Mouse (Mus musculus): ENCODE measurements around the gene Naxd. TPM values are rescaled to one million over a fixed set of nuclear protein-coding genes. Genes with fewer than 3 reads are reported as not detected.

Naxd gene
- total RNA-seq, 1 experiment from 2014 or later: 27.9 TPM

GRCm38 (mm10) chr8:11503476-11504232 lies 6.3 kb downstream of the Naxd start:
- no peak for ATAC-seq (replicated peaks; ENCODE audit: insufficient number of reproducible peaks, low FRiP score, low TSS enrichment, poor library complexity, severe bottlenecking)

DNA sequence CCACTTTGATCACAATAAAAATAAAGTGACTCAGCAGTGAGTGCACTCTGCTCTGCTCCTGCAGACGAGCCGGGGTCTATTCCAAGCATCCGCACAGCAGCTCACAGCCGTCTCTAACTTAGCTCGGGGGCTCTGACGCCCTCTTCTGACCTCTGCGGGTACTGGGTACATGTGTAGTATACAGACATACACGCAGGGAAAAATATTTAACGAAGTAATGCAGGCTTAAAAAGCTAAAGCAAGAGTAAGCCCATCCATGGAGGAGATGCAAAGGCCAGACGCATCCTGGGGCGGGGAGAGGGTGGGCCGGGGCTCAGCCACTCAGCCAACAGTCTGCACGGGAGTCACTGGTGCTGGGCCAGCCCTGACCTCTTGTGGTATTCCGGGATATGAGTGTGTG lies 8.8 kb downstream of the Naxd start:
- no peak for ATAC-seq (replicated peaks; ENCODE audit: insufficient number of reproducible peaks, low FRiP score, low TSS enrichment, poor library complexity, severe bottlenecking)

- no peak for ATAC-seq (replicated peaks; ENCODE audit: insufficient number of reproducible peaks, low FRiP score, low TSS enrichment, poor library complexity, severe bottlenecking)
Measured at GRCm38 (mm10) chr8:11506802-11507201, 9.5 kb downstream of the Naxd start.

DNA sequence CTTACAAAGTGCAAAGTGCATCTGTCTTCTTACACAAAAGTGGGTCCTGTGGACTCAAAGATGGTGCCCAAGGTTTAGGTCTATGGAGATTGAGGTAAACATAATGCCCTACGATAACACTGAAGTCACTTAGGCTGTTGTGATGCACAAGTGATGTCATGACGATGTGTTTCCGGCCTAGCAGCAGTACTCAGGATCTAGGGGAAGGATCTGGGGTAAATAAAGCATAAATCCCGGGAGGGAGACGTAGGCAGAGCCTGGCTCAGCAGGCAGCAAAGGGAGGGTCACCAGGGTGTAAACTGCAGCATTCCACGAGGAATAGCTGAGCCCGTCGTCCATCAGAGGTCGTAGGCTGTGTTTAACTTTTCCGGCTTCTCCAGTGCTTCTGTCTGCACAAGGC lies 11.6 kb downstream of the Naxd start:
- no peak for ATAC-seq (replicated peaks; ENCODE audit: insufficient number of reproducible peaks, low FRiP score, low TSS enrichment, poor library complexity, severe bottlenecking)

DNA sequence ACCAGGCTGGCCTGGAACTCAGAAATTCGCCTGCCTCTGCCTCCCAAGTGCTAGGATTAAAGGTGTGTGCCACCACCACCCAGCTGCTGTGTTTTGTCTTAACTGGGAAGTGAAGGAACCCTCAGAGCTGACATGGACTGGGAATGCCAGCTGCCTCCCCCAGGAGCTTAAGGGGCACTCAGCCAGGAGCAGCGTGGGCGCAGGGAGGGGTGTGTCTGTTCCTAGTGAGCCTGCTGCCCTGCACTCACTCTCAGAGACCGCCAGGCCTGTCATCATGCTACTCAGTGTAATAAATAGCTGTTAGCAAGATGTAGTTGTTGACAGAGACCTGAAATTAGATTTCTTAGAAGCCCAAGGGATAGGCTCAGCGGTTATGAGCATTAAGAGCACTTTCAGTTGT lies 13.7 kb downstream of the Naxd start:
- no peak for ATAC-seq (replicated peaks; ENCODE audit: insufficient number of reproducible peaks, low FRiP score, low TSS enrichment, poor library complexity, severe bottlenecking)

DNA sequence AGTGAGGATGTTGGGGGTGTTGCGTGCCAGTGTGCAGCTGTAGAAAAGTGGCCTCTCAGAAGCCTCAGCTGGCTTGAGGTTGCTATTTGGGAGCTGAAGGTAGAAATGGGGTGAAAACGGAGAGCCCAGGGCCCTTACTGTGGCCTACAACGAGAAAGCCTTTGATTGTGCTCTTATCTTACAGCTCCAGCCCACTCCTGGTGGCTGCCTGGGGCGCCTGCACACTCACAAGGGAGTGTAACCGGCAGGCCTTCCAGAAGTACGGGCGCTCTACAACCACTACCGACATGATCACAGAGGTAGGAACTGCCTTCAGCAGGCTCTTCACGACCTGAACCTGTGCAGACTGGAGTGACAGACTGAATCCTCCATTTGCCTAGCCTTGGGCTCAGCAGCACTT lies 15.4 kb downstream of the Naxd start:
- ATAC-seq (replicated peaks; ENCODE audit: insufficient number of reproducible peaks, low FRiP score, low TSS enrichment, poor library complexity, severe bottlenecking): no peak

DNA sequence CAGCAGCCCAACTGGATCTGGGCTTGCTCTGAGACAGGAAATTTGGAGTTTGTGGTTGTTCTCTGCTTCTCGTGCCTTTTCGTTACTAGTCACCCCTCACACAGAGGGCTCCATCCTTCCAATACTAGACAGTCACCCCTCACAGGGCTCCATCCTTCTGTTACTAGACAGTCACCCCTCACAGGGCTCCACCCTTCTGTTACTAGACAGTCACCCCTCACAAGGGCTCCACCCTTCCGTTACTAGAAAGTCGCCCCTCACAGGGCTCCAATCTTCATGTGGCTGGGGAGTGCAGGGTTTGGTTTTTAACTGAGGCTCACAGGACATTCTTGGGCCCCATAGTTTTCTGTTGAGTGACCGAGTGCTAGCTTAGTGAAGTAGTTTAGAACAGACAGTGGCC lies 15.9 kb downstream of the Naxd start:
- ATAC-seq (replicated peaks; ENCODE audit: insufficient number of reproducible peaks, low FRiP score, low TSS enrichment, poor library complexity, severe bottlenecking): no peak

DNA sequence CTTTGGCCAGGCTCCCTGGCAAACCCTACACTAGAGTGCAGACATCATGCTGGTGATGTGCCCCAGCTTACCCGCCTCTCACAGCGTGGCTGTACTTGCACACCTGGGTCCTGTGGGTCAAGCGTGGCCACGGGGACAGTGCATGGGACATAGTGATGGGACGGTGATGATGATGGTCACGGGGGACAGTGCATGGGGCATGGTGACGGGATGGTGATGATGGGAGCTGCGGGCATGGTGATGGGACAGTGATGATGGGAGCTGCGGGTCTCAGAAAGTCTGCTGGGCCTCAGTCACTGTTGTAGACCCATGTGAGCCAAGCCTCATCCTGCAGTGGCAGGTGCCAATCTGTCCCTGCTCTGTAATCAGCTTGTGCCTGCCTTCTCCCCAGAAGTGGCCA lies 19.0 kb downstream of the Naxd start:
- ATAC-seq (replicated peaks; ENCODE audit: insufficient number of reproducible peaks, low FRiP score, low TSS enrichment, poor library complexity, severe bottlenecking): no peak

DNA sequence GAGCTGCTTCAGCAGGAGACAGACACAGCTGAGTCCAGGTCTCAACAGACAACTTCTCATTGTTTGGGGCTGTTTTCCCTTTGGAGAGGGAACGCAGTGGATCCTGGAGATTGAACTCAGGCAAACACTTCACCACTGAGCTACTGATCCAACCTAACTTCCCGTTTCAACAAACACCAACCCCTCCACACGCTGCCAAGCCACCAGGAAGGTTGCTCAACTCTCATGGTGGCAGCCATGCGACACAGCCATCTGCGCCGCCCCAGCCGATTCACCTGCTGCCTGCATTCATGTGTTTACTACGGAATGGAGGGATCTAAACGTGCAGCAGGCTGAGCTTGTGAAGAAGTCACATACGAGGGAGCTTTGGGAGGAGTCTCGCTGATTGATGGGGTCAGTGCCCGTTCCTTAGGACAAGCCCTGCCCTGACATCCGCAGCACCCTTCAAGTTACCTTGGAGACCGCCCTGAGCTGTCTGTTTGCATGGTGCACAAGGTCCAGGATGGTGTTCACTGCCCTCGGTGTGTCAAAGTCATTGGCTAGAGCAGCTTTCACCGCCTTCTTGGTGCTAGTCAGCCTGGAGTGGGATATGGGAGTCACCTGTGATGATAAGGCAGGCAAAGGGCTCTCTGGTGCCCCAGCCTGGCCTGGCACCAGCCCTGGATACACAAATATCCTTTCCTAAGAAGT lies 20.2 kb downstream of the Naxd start:
- ATAC-seq (replicated peaks; ENCODE audit: insufficient number of reproducible peaks, low FRiP score, low TSS enrichment, poor library complexity, severe bottlenecking): no peak

DNA sequence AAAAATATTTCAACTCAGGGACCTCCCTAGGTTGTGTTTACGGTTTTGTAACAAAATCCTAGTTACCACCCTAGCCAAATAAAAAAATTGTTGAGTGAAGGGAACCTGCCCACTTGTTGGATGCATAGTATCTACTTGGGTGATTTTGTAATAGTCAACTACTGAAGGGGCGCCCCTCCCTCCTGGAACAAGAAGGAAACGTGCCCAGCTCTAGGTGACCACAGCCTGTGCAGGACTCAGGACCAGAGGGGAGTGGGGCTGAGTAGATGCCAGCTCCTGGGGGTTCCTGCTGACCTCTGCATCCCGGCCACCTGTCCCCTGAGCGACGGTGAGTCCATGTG lies 20.7 kb downstream of the Naxd start:
- ATAC-seq (replicated peaks; ENCODE audit: insufficient number of reproducible peaks, low FRiP score, low TSS enrichment, poor library complexity, severe bottlenecking): no peak

DNA sequence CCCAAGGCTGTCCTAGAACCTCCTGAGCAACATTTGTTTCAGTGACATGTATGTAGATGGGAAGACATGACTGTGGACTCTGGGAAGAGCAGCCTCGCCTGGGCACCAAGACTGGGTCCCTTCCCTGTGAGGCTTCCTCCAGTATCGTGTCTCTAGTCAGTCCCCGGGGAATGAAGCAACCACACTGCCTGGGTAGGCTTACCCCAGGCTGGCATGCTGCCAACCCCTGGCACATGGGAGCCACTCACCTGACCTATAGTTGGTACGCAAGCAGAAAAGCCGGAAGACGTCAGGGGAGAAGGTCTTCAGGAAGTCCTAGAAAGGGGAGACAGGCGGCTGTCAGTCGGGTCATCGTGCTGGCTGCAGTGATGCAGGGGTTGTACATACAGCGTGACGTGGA lies 21.4 kb downstream of the Naxd start:
- ATAC-seq (replicated peaks; ENCODE audit: insufficient number of reproducible peaks, low FRiP score, low TSS enrichment, poor library complexity, severe bottlenecking): no peak

- ATAC-seq (replicated peaks; ENCODE audit: insufficient number of reproducible peaks, low FRiP score, low TSS enrichment, poor library complexity, severe bottlenecking): no peak
Measured at GRCm38 (mm10) chr8:11523331-11523730, 26.0 kb downstream of the Naxd start.

GRCm38 (mm10) chr8:11530155-11530770 lies 33.0 kb downstream of the Naxd start:
- no peak for ATAC-seq (replicated peaks; ENCODE audit: insufficient number of reproducible peaks, low FRiP score, low TSS enrichment, poor library complexity, severe bottlenecking)

GRCm38 (mm10) chr8:11530849-11531248 lies 33.5 kb downstream of the Naxd start:
- ATAC-seq (replicated peaks; ENCODE audit: insufficient number of reproducible peaks, low FRiP score, low TSS enrichment, poor library complexity, severe bottlenecking): no peak

- no peak for ATAC-seq (replicated peaks; ENCODE audit: insufficient number of reproducible peaks, low FRiP score, low TSS enrichment, poor library complexity, severe bottlenecking)
Measured at GRCm38 (mm10) chr8:11534494-11534893, 37.2 kb downstream of the Naxd start.

GRCm38 (mm10) chr8:11539049-11539448 lies 41.7 kb downstream of the Naxd start:
- no peak for ATAC-seq (replicated peaks; ENCODE audit: insufficient number of reproducible peaks, low FRiP score, low TSS enrichment, poor library complexity, severe bottlenecking)

GRCm38 (mm10) chr8:11540182-11540581 lies 42.9 kb downstream of the Naxd start:
- no peak for ATAC-seq (replicated peaks; ENCODE audit: insufficient number of reproducible peaks, low FRiP score, low TSS enrichment, poor library complexity, severe bottlenecking)

DNA sequence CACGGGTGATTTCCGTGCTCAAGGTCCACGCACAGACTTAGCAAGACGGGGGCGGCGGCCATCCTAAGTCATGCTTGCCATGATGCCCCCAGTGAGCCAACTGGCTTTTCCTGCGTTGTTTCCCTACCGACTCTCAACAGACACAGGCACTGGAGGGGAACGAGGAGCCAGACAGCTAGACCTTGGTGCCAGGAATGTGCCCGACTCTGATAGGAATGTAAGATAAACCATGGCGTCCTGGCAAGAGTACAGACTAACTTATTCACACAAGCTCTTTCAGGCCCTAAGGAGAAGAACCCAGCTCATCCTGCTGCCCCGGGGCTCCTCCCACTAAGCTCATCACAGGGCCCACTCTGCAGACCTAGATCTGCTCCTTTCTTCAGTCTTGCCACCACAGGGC lies 44.7 kb downstream of the Naxd start:
- no peak for ATAC-seq (replicated peaks; ENCODE audit: insufficient number of reproducible peaks, low FRiP score, low TSS enrichment, poor library complexity, severe bottlenecking)

DNA sequence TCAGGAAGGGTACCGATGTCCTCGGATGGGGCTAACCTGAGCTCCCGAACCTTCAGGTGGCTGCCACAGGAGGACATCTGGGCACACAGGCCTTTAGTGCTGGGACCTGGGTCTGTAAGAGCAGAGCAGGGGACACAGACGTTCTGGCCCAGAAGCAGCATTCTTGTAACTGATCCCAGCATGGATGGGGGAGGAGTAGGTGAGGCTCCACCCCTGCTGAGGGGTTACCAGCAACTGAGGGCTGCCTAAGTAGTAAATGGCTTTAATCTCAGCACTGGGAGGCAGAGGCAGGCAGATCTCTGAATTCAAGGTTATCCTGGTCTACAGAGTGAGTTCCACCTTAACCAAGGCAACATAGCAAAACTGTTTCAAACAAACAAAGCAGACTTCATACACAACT lies 45.6 kb downstream of the Naxd start:
- ATAC-seq (replicated peaks; ENCODE audit: insufficient number of reproducible peaks, low FRiP score, low TSS enrichment, poor library complexity, severe bottlenecking): no peak

DNA sequence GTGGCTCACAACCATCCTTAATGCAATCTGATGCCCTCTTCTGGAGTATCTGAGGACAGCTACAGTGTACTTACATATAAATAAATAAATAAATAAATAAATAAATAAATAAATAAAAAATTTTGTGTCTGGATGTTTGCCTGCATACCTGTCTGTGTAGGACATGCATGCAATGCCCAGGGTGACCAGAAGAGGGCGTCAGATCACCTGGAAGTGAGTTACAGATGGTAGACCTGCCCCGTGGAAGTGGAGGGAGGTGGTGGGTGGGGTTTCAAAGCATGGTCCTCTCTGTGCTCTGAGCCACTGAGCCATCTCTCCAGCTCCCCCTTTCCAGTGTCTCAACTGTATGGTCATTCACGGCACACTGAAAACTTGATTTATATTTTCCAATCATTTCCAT lies 47.1 kb downstream of the Naxd start:
- ATAC-seq (replicated peaks; ENCODE audit: insufficient number of reproducible peaks, low FRiP score, low TSS enrichment, poor library complexity, severe bottlenecking): peak; percentile 67
